Comparison of ENCODE assay signal across 8 mouse cellular contexts in genomic region chr2:75964512-75964911, GRCm38 (mm10). TPM values are rescaled to one million over a fixed set of nuclear protein-coding genes. Genes with fewer than 3 reads are reported as not detected.
A peak's percentile ranks its signal among the peaks of the same experiment; 100 is the strongest.
DNase-seq lines count a peak whose midpoint lies in the region; ATAC-seq lines count a peak whose summit lies in the region.

No protein-coding gene starts in this region.

- H3K9ac ChIP-seq in hindbrain, embryonic 13.5 days: 0 out of 2 replicates have a peak overlapping the region, but pooled peaks have one; percentile 46
- H3K9ac ChIP-seq in limb, embryonic 11.5 days (ENCODE audit: low read length): no peak overlapping the region

- H3K27ac ChIP-seq in hindbrain, embryonic 13.5 days: peak overlapping the region; percentile 23; the same call in 1 of the 2 replicates
- no peak overlapping the region for H3K27ac ChIP-seq in limb, embryonic 11.5 days (replicated peaks; ENCODE audit: low read depth, low read length)
- H3K27ac ChIP-seq in midbrain, embryonic 10.5 days (replicated peaks): peak overlapping the region; percentile 24; the same call in 1 of the 2 replicates

- H3K4me3 ChIP-seq in hindbrain, embryonic 13.5 days: no peak overlapping the region
- no peak overlapping the region for H3K4me3 ChIP-seq in limb, embryonic 11.5 days (ENCODE audit: low read depth, low read length)
- peak overlapping the region; percentile 28 for H3K4me3 ChIP-seq in midbrain, embryonic 10.5 days

- H3K27me3 ChIP-seq in hindbrain, embryonic 13.5 days: no peaks in the 10 kb centered on the region
- H3K27me3 ChIP-seq in limb, embryonic 11.5 days (ENCODE audit: control insufficient read depth, insufficient read depth, low read length): no peaks in the 10 kb centered on the region
- H3K27me3 ChIP-seq in midbrain, embryonic 10.5 days (ENCODE audit: low read depth, poor library complexity, severe bottlenecking): 0 out of 2 replicates have a peak, but pooled peaks cover 4% of the 10 kb centered on the region

- H3K36me3 ChIP-seq in hindbrain, embryonic 13.5 days: no peaks in the 10 kb centered on the region
- no peaks in the 10 kb centered on the region for H3K36me3 ChIP-seq in limb, embryonic 11.5 days (ENCODE audit: control insufficient read depth, insufficient read depth, low read length)
- no peaks in the 10 kb centered on the region for H3K36me3 ChIP-seq in midbrain, embryonic 10.5 days

- peak; percentile 33 to 45 for DNase-seq in left cerebral cortex, adult 18-20 months (ENCODE audit: low spot score in 2 of 2)
- no peak for DNase-seq in left cerebral cortex, adult 11 months (ENCODE audit: low spot score)
- peak; percentile 52 for DNase-seq in cerebellum, adult 9-11 months
- peak; percentile 22 to 27 for DNase-seq in frontal cortex, postnatal 25 days (ENCODE audit: low spot score in 2 of 2)
- DNase-seq in limb, embryonic 11.5 days (ENCODE audit: low spot score): peak; percentile 82
- peak; percentile 71 for DNase-seq in midbrain, embryonic 10.5 days (ENCODE audit: low spot score)
- peak; percentile 29 for DNase-seq in skeletal muscle tissue, adult 2 months (ENCODE audit: low read depth, low spot score)

- ATAC-seq in hindbrain, embryonic 13.5 days (ENCODE audit: low FRiP score): peak; percentile 57
- no peak for ATAC-seq in limb, embryonic 11.5 days (ENCODE audit: insufficient number of reproducible peaks, low FRiP score, low TSS enrichment, low read depth)

- no peaks in the 10 kb centered on the region for H3K9me3 ChIP-seq in hindbrain, embryonic 13.5 days
- H3K9me3 ChIP-seq in limb, embryonic 11.5 days (ENCODE audit: control insufficient read depth, low read length): no peaks in the 10 kb centered on the region
- no peaks in the 10 kb centered on the region for H3K9me3 ChIP-seq in midbrain, embryonic 10.5 days (replicated peaks)

- WGBS in hindbrain, embryonic 13.5 days: 16% methylated on average over 14 of the region's 14 CpGs
- WGBS in limb, embryonic 11.5 days: 11% methylated on average over 14 of the region's 14 CpGs
- 14% methylated on average over 14 of the region's 14 CpGs for WGBS in midbrain, embryonic 10.5 days

- peak overlapping the region; percentile 43 for H3K4me2 ChIP-seq in hindbrain, embryonic 13.5 days
- peak overlapping the region; percentile 27; the same call in 1 of the 2 replicates for H3K4me2 ChIP-seq in limb, embryonic 11.5 days (ENCODE audit: low read depth, severe bottlenecking)

- peaks cover 22% of the 10 kb centered on the region for H3K4me1 ChIP-seq in hindbrain, embryonic 13.5 days (replicated peaks)
- H3K4me1 ChIP-seq in limb, embryonic 11.5 days (ENCODE audit: control insufficient read depth, insufficient read depth, low read length): peaks cover 26% of the 10 kb centered on the region
- H3K4me1 ChIP-seq in midbrain, embryonic 10.5 days: peaks cover 45% of the 10 kb centered on the region

RNA-seq across cellular contexts. Expression of gene Ttc30a2, which starts 13.5 kb away (rescaled TPM):
- under 1 TPM; 0.37 to 0.49 TPM for total RNA-seq in left cerebral cortex, adult 18-20 months (2021)
- 1.0 and 1.1 TPM in 2 replicates for polyA plus RNA-seq in hindbrain, embryonic 13.5 days (2015; fragmentation: Nextera tagmentation; extraction: Ambion mirVana)
- 0.60 and 1.1 TPM in 2 replicates for polyA plus RNA-seq in limb, embryonic 11.5 days (2014; fragmentation: Nextera tagmentation; extraction: Ambion mirVana)
- polyA plus RNA-seq in midbrain, embryonic 10.5 days (2016; fragmentation: Nextera tagmentation; extraction: Ambion mirVana): 0.39 and 0.58 TPM in 2 replicates

RNA-seq across cellular contexts. Expression of gene Ttc30a1, which starts 17.3 kb away (rescaled TPM):
- total RNA-seq in left cerebral cortex, adult 18-20 months (2021): 1 to 10 TPM; 2.4 to 2.5 TPM
- 7.3 and 8.2 TPM in 2 replicates for polyA plus RNA-seq in hindbrain, embryonic 13.5 days (2015; fragmentation: Nextera tagmentation; extraction: Ambion mirVana)
- polyA plus RNA-seq in limb, embryonic 11.5 days (2014; fragmentation: Nextera tagmentation; extraction: Ambion mirVana): 12.1 and 12.5 TPM in 2 replicates
- polyA plus RNA-seq in midbrain, embryonic 10.5 days (2016; fragmentation: Nextera tagmentation; extraction: Ambion mirVana): 11.8 and 12.0 TPM in 2 replicates

RNA-seq across cellular contexts. Expression of gene Ttc30b, which starts 26.1 kb away (rescaled TPM):
- total RNA-seq in left cerebral cortex, adult 18-20 months (2021): 10 to 100 TPM; 11.1 to 12.4 TPM
- polyA plus RNA-seq in hindbrain, embryonic 13.5 days (2015; fragmentation: Nextera tagmentation; extraction: Ambion mirVana): 16.7 and 20.9 TPM in 2 replicates
- 9.0 and 9.2 TPM in 2 replicates for polyA plus RNA-seq in limb, embryonic 11.5 days (2014; fragmentation: Nextera tagmentation; extraction: Ambion mirVana)
- polyA plus RNA-seq in midbrain, embryonic 10.5 days (2016; fragmentation: Nextera tagmentation; extraction: Ambion mirVana): 7.2 and 7.9 TPM in 2 replicates
